Mouse (Mus musculus): ENCODE results near the gene Plxdc1.

Gene Plxdc1

GRCm38 (mm10) chr11:97999748-98000147 is 13.5 kb upstream of the Plxdc1 start:
- H3K9me3 ChIP-seq (ENCODE audit: low read length): no peaks in the 10 kb centered on the region
- TF ChIP-seq POU5F1 (IDR thresholded peaks at IDR 0.05; ENCODE audit: borderline replicate concordance, low read length): no peak
- no peak for TF ChIP-seq CTCF (conservative IDR thresholded peaks at IDR 0.05; ENCODE audit: low read length)
- TF ChIP-seq NANOG (IDR thresholded peaks at IDR 0.05; ENCODE audit: borderline replicate concordance, low read length): no peak
- H3K4me3 ChIP-seq (replicated peaks; ENCODE audit: low read length): no peak overlapping the region
- peaks cover 9% of the 10 kb centered on the region for H3K36me3 ChIP-seq (ENCODE audit: insufficient read depth, low read length)
- H3K4me1 ChIP-seq (replicated peaks; ENCODE audit: low read depth, low read length): peaks cover 68% of the 10 kb centered on the region
- peaks cover 9% of the 10 kb centered on the region; the same call in 1 of the 2 replicates for H3K27me3 ChIP-seq (ENCODE audit: insufficient read depth, low read length)

GRCm38 (mm10) chr11:97998898-97999608 is 12.8 kb upstream of the Plxdc1 start:
- Histone ChIP-seq H3K9me3 (ENCODE audit: low read length) (no peaks in the 10 kb centered on the region), H3K4me1 (replicated peaks; ENCODE audit: low read depth, low read length) (peaks cover 68% of the 10 kb centered on the region), H3K27me3 (ENCODE audit: insufficient read depth, low read length) (peaks cover 9% of the 10 kb centered on the region; the same call in 1 of the 2 replicates), H3K4me3 (replicated peaks; ENCODE audit: low read length) (no peak overlapping the region), H3K36me3 (ENCODE audit: insufficient read depth, low read length) (peaks cover 2% of the 10 kb centered on the region)
- TF ChIP-seq CTCF (conservative IDR thresholded peaks at IDR 0.05; ENCODE audit: low read length): no peak
- no peak for TF ChIP-seq NANOG (IDR thresholded peaks at IDR 0.05; ENCODE audit: borderline replicate concordance, low read length)
- no peak for TF ChIP-seq POU5F1 (IDR thresholded peaks at IDR 0.05; ENCODE audit: borderline replicate concordance, low read length)

GRCm38 (mm10) chr11:97998074-97998793 is 12.0 kb upstream of the Plxdc1 start:
- no peaks in the 10 kb centered on the region for H3K9me3 ChIP-seq (ENCODE audit: low read length)
- H3K36me3 ChIP-seq (ENCODE audit: insufficient read depth, low read length): no peaks in the 10 kb centered on the region; the same call in 1 of the 2 replicates
- no peak overlapping the region for H3K4me3 ChIP-seq (replicated peaks; ENCODE audit: low read length)

GRCm38 (mm10) chr11:97997387-97997960 is 11.2 kb upstream of the Plxdc1 start:
- H3K27me3 ChIP-seq (ENCODE audit: insufficient read depth, low read length): peaks cover 9% of the 10 kb centered on the region; the same call in 1 of the 2 replicates
- TF ChIP-seq NANOG (IDR thresholded peaks at IDR 0.05; ENCODE audit: borderline replicate concordance, low read length): no peak
- TF ChIP-seq POU5F1 (IDR thresholded peaks at IDR 0.05; ENCODE audit: borderline replicate concordance, low read length): no peak
- TF ChIP-seq CTCF (conservative IDR thresholded peaks at IDR 0.05; ENCODE audit: low read length): no peak
- H3K36me3 ChIP-seq (ENCODE audit: insufficient read depth, low read length): no peaks in the 10 kb centered on the region
- H3K9me3 ChIP-seq (ENCODE audit: low read length): no peaks in the 10 kb centered on the region
- H3K4me1 ChIP-seq (replicated peaks; ENCODE audit: low read depth, low read length): peaks cover 54% of the 10 kb centered on the region
- H3K4me3 ChIP-seq (replicated peaks; ENCODE audit: low read length): no peak overlapping the region

More at GRCm38 (mm10) chr11:97998074-97998793, 12.0 kb upstream of the Plxdc1 start:
- no peak for TF ChIP-seq POU5F1 (IDR thresholded peaks at IDR 0.05; ENCODE audit: borderline replicate concordance, low read length)
- TF ChIP-seq CTCF (conservative IDR thresholded peaks at IDR 0.05; ENCODE audit: low read length): no peak
- TF ChIP-seq NANOG (IDR thresholded peaks at IDR 0.05; ENCODE audit: borderline replicate concordance, low read length): no peak
- H3K27me3 ChIP-seq (ENCODE audit: insufficient read depth, low read length): peaks cover 9% of the 10 kb centered on the region; the same call in 1 of the 2 replicates
- H3K4me1 ChIP-seq (replicated peaks; ENCODE audit: low read depth, low read length): peaks cover 61% of the 10 kb centered on the region

GRCm38 (mm10) chr11:97996691-97997090 is 10.4 kb upstream of the Plxdc1 start:
- TF ChIP-seq NANOG (IDR thresholded peaks at IDR 0.05; ENCODE audit: borderline replicate concordance, low read length) (no peak), CTCF (conservative IDR thresholded peaks at IDR 0.05; ENCODE audit: low read length) (no peak), POU5F1 (IDR thresholded peaks at IDR 0.05; ENCODE audit: borderline replicate concordance, low read length) (no peak)
- Histone ChIP-seq H3K9me3 (ENCODE audit: low read length) (no peaks in the 10 kb centered on the region), H3K4me1 (replicated peaks; ENCODE audit: low read depth, low read length) (peaks cover 46% of the 10 kb centered on the region), H3K4me3 (replicated peaks; ENCODE audit: low read length) (no peak overlapping the region), H3K27me3 (ENCODE audit: insufficient read depth, low read length) (peaks cover 9% of the 10 kb centered on the region; the same call in 1 of the 2 replicates), H3K36me3 (ENCODE audit: insufficient read depth, low read length) (0 out of 2 replicates have a peak, but pooled peaks cover 3% of the 10 kb centered on the region)

GRCm38 (mm10) chr11:97995564-97996288 is 9.5 kb upstream of the Plxdc1 start, which contains the start of gene Arl5c:
Gene Arl5c, minus strand, starts transcription at chr11:97996181.
- 0 out of 2 replicates have a peak, but pooled peaks cover 3% of the 10 kb centered on the region for H3K36me3 ChIP-seq (ENCODE audit: insufficient read depth, low read length)
- no peaks in the 10 kb centered on the region for H3K9me3 ChIP-seq (ENCODE audit: low read length)
- no peak for TF ChIP-seq NANOG (IDR thresholded peaks at IDR 0.05; ENCODE audit: borderline replicate concordance, low read length)
- TF ChIP-seq CTCF (conservative IDR thresholded peaks at IDR 0.05; ENCODE audit: low read length): 0 out of 2 replicates have a peak, but pooled peaks have one; percentile 8
- no peak for TF ChIP-seq POU5F1 (IDR thresholded peaks at IDR 0.05; ENCODE audit: borderline replicate concordance, low read length)
- H3K4me3 ChIP-seq (replicated peaks; ENCODE audit: low read length): peak within 1 kb of the TSS; percentile 78
- peaks cover 9% of the 10 kb centered on the region; the same call in 1 of the 2 replicates for H3K27me3 ChIP-seq (ENCODE audit: insufficient read depth, low read length)
- H3K4me1 ChIP-seq (replicated peaks; ENCODE audit: low read depth, low read length): peaks cover 36% of the 10 kb centered on the region

GRCm38 (mm10) chr11:97994539-97995100 is 8.4 kb upstream of the Plxdc1 start:
- Histone ChIP-seq H3K27me3 (ENCODE audit: insufficient read depth, low read length) (peaks cover 9% of the 10 kb centered on the region; the same call in 1 of the 2 replicates), H3K4me3 (replicated peaks; ENCODE audit: low read length) (peak overlapping the region; percentile 78), H3K9me3 (ENCODE audit: low read length) (no peaks in the 10 kb centered on the region), H3K4me1 (replicated peaks; ENCODE audit: low read depth, low read length) (peaks cover 36% of the 10 kb centered on the region), H3K36me3 (ENCODE audit: insufficient read depth, low read length) (0 out of 2 replicates have a peak, but pooled peaks cover 3% of the 10 kb centered on the region)
- TF ChIP-seq POU5F1 (IDR thresholded peaks at IDR 0.05; ENCODE audit: borderline replicate concordance, low read length) (no peak), CTCF (conservative IDR thresholded peaks at IDR 0.05; ENCODE audit: low read length) (peak; percentile 67)

Data from E14TG2a.4 (cell line).